In genomic region chr15:32005986-32006385, GRCm38 (mm10) we compare ENCODE assay signal across 11 mouse cellular contexts.
"Had no signal": no experiment of that assay in that cellular context is flagged by ENCODE, and none has a peak within 500 bp of the region (broad histone marks: within the 10 kb centered on the region; RNA-seq: fewer than 3 reads in every experiment).

No protein-coding gene starts in this region.

- H3K9me3 ChIP-seq: limb, embryonic 15.5 days; liver, embryonic 12.5 days; midbrain, embryonic 12.5 days; neural tube, embryonic 15.5 days had no signal

- H3K36me3 ChIP-seq: limb, embryonic 15.5 days; liver, embryonic 12.5 days; midbrain, embryonic 12.5 days; neural tube, embryonic 15.5 days had no signal

- ATAC-seq: liver, embryonic 12.5 days had no signal

- DNase-seq: kidney, postnatal 14 days; right cerebral cortex, postnatal 4 days; spleen, adult 18-20 months; thymus, adult 18-20 months; thymus, postnatal 14 days had no signal

- H3K27ac ChIP-seq: left cerebral cortex, adult 2 months; limb, embryonic 15.5 days; liver, embryonic 12.5 days; midbrain, embryonic 12.5 days; neural tube, embryonic 15.5 days had no signal

- H3K9ac ChIP-seq: limb, embryonic 15.5 days; liver, embryonic 12.5 days; midbrain, embryonic 12.5 days; neural tube, embryonic 15.5 days had no signal

- H3K27me3 ChIP-seq: limb, embryonic 15.5 days; liver, embryonic 12.5 days; midbrain, embryonic 12.5 days; neural tube, embryonic 15.5 days had no signal

- H3K4me2 ChIP-seq: limb, embryonic 15.5 days; liver, embryonic 12.5 days; midbrain, embryonic 12.5 days; neural tube, embryonic 15.5 days had no signal

- H3K4me3 ChIP-seq: left cerebral cortex, adult 2 months; limb, embryonic 15.5 days; liver, embryonic 12.5 days; midbrain, embryonic 12.5 days; myocyte; neural tube, embryonic 15.5 days had no signal

- H3K4me1 ChIP-seq: liver, embryonic 12.5 days had no signal
